Mouse (Mus musculus): Measurements from ENCODE around the gene Rnf130. TPM values are rescaled to one million over a fixed set of nuclear protein-coding genes. Genes with fewer than 3 reads are reported as not detected.

The Rnf130 gene
- polyA plus RNA-seq, 1 experiment from 2014 or later, result 80.0 TPM

DNA sequence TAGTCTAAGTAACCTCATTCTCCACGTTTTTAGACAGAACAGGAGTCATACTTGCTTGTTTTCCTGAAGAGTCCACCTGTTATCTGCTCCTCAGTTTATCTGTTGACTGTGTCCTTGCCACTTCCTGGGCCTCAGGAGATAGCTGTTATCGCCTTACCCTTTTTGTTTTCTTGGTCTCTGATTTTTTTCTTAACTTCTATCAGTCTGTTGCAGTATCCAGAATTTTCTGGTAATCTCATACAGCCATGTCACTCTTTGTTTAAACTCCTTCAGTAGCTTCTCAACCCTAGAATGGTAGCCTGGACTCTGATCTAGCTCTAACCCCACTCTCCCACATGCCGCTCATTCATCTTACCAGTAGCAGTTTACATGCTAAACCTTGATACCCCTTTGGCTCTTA, 10.6 kb downstream of the Rnf130 start:
- Histone ChIP-seq H3K27me3 (ENCODE audit: control insufficient read depth, insufficient read depth, low read length) (no peaks in the 10 kb centered on the region), H3K4me2 (ENCODE audit: low read depth) (no peak overlapping the region), H3K36me3 (ENCODE audit: control insufficient read depth, insufficient read depth, low read length) (no peaks in the 10 kb centered on the region), H3K4me3 (ENCODE audit: low read depth, low read length) (no peak overlapping the region), H3K4me1 (ENCODE audit: control insufficient read depth, insufficient read depth, low read length) (no peaks in the 10 kb centered on the region), H3K9ac (ENCODE audit: low read length) (no peak overlapping the region), H3K27ac (ENCODE audit: low read depth, low read length) (no peak overlapping the region), H3K9me3 (ENCODE audit: control insufficient read depth, low read length) (no peaks in the 10 kb centered on the region)
- DNase-seq (ENCODE audit: low spot score) (no peak), ATAC-seq (ENCODE audit: insufficient read depth, low FRiP score, low TSS enrichment) (no peak)
- 84% methylated on average over 3 of the region's 3 CpGs for WGBS

DNA sequence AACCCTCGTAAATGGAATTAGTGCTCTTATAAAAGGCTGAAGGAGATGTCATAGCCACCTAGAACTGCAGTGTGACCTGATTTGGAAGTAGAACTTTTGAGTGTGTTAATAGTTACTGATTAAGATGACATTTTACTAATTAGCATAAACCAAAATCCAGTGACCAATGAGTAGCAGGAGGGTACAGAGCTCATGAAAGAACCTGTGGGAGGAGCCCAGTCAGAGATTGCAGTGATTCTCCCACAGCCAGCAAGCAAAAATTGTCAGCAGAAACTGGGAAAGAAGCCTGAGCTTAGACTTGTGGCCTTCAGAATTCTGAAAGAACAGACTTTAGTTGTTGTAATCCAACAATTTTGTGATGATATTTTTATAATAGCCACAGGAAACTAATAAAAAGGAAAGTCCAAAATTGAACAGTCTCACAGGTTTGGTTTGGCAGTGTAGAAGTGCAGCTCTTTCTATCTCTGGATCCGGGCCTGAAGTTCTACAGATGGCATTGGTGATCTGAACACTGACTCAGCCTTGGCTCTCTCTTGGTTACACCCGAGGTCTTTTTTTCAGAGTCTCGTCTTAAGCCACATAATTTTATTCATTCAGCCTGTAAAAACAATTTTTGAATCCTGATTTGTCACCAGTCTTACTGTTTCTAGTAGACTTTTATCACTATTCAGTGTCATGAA, 11.8 kb downstream of the Rnf130 start:
- DNase-seq (ENCODE audit: low spot score) (no peak), ATAC-seq (ENCODE audit: insufficient read depth, low FRiP score, low TSS enrichment) (no peak)
- Histone ChIP-seq H3K9me3 (ENCODE audit: control insufficient read depth, low read length) (no peaks in the 10 kb centered on the region), H3K4me1 (ENCODE audit: control insufficient read depth, insufficient read depth, low read length) (no peaks in the 10 kb centered on the region), H3K36me3 (ENCODE audit: control insufficient read depth, insufficient read depth, low read length) (no peaks in the 10 kb centered on the region), H3K4me3 (ENCODE audit: low read depth, low read length) (no peak overlapping the region), H3K4me2 (ENCODE audit: low read depth) (no peak overlapping the region), H3K27me3 (ENCODE audit: control insufficient read depth, insufficient read depth, low read length) (no peaks in the 10 kb centered on the region), H3K27ac (ENCODE audit: low read depth, low read length) (no peak overlapping the region), H3K9ac (ENCODE audit: low read length) (no peak overlapping the region)
- WGBS, result 92% methylated on average over 4 of the region's 4 CpGs

DNA sequence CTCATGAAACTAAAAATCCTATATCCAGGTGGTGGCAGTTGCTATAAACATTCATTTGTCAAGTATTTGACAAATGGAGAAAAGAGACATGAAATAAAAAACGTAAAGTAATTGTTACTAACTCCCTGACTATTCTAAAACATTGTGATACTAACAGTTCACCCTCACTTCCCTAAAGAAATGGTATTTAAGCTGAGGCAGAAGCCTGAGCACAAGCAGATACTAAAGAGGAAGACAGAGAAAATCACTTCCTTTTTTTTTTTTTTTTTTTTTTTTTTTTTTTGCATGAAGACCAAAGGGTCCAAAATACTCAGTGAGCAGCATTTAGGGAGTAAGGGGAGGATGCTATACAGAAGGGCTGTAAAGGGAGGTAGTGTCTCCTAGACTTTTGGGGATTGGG, 13.6 kb downstream of the Rnf130 start:
- H3K36me3 ChIP-seq (ENCODE audit: control insufficient read depth, insufficient read depth, low read length), result no peaks in the 10 kb centered on the region
- H3K9me3 ChIP-seq (ENCODE audit: control insufficient read depth, low read length), result no peaks in the 10 kb centered on the region
- no peaks in the 10 kb centered on the region for H3K27me3 ChIP-seq (ENCODE audit: control insufficient read depth, insufficient read depth, low read length)
- H3K4me2 ChIP-seq (ENCODE audit: low read depth), result no peak overlapping the region
- H3K4me3 ChIP-seq (ENCODE audit: low read depth, low read length), result no peak overlapping the region
- DNase-seq (ENCODE audit: low spot score) (no peak), ATAC-seq (ENCODE audit: insufficient read depth, low FRiP score, low TSS enrichment) (no peak)
- H3K27ac ChIP-seq (ENCODE audit: low read depth, low read length), result no peak overlapping the region
- no peaks in the 10 kb centered on the region for H3K4me1 ChIP-seq (ENCODE audit: control insufficient read depth, insufficient read depth, low read length)
- WGBS, result 86% methylated on average over 1 of the region's 1 CpGs
- H3K9ac ChIP-seq (ENCODE audit: low read length), result no peak overlapping the region

DNA sequence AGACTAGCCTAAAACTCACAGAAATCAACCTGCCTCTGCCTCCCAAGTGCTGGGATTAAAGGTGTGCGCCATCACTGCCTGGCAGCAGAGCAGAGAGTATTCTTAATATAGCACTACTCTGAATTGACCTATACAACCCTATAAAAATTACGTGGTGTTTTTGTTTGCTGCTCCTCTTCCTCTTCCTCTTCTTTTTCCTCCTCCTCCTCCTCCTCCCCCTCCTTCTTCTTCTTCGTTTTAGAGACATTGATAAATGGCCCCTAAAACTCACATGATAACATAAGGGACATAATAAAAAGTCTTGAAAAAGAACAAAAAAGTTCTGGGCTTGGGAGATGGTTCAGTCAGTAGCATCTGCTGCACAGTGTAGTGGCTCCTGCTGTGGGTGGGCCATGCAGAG, 16.0 kb downstream of the Rnf130 start:
- Histone ChIP-seq H3K9ac (ENCODE audit: low read length) (no peak overlapping the region), H3K4me3 (ENCODE audit: low read depth, low read length) (no peak overlapping the region), H3K27ac (ENCODE audit: low read depth, low read length) (no peak overlapping the region), H3K4me2 (ENCODE audit: low read depth) (no peak overlapping the region), H3K27me3 (ENCODE audit: control insufficient read depth, insufficient read depth, low read length) (no peaks in the 10 kb centered on the region), H3K36me3 (ENCODE audit: control insufficient read depth, insufficient read depth, low read length) (no peaks in the 10 kb centered on the region), H3K4me1 (ENCODE audit: control insufficient read depth, insufficient read depth, low read length) (no peaks in the 10 kb centered on the region), H3K9me3 (ENCODE audit: control insufficient read depth, low read length) (no peaks in the 10 kb centered on the region)
- WGBS, result 89% methylated on average over 3 of the region's 3 CpGs
- no peak for ATAC-seq (ENCODE audit: insufficient read depth, low FRiP score, low TSS enrichment)
- DNase-seq (ENCODE audit: low spot score), result no peak

DNA sequence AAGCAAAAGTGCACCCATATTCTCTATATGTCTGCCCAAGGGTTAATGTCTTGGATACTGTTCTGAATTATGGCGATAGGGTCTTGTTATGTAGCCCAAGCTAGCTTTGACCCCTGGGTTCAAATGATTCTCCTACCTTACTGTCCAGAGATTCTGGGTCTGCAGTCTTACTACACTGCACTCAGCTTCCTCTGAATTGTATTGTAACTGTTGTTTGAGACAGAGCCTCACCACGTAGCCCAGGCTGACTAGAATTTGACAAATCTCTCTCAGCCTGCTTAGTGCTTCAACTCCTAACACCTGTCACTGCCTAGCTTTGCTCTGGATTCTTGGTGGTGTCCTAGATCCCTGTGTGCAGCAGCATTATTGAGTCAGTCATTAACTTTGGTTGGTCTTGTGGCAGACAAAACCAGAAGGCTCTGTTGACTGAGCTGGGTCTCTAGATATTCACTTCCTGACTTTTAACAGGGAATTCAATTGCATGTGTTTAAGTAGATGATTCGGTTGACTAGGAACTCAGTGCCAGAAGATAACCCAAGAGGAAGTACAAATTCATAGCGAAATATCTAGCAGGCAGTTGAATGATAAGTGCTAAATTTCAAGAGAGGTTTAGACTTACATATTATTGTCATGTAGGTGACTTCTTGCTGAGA, 17.3 kb downstream of the Rnf130 start:
- Histone ChIP-seq H3K4me2 (ENCODE audit: low read depth) (no peak overlapping the region), H3K9me3 (ENCODE audit: control insufficient read depth, low read length) (no peaks in the 10 kb centered on the region), H3K9ac (ENCODE audit: low read length) (no peak overlapping the region), H3K36me3 (ENCODE audit: control insufficient read depth, insufficient read depth, low read length) (no peaks in the 10 kb centered on the region), H3K27me3 (ENCODE audit: control insufficient read depth, insufficient read depth, low read length) (no peaks in the 10 kb centered on the region), H3K27ac (ENCODE audit: low read depth, low read length) (no peak overlapping the region), H3K4me1 (ENCODE audit: control insufficient read depth, insufficient read depth, low read length) (no peaks in the 10 kb centered on the region), H3K4me3 (ENCODE audit: low read depth, low read length) (no peak overlapping the region)
- no peak for ATAC-seq (ENCODE audit: insufficient read depth, low FRiP score, low TSS enrichment)
- DNase-seq (ENCODE audit: low spot score), result no peak
- WGBS, result 88% methylated on average over 4 of the region's 4 CpGs

DNA sequence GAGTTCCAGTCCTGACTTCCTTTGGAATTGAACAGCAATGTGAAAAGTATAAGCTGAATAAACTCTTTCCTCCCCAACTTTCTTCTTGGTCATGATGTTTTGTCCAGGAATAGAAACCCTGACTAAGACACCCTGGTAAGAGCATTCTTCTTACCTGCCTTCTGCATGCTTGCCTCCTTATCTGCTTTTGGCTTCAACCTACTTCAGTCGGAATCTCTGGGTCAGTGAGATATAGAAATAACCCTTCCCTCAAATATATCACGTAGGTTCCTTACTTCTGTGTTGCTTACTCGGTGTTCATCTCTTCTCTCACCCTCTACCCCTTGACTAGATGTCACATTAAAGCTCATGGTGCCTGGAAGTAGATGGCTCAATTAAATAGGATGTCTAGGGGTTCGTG, 19.3 kb downstream of the Rnf130 start:
- H3K36me3 ChIP-seq (ENCODE audit: control insufficient read depth, insufficient read depth, low read length), result no peaks in the 10 kb centered on the region
- no peaks in the 10 kb centered on the region for H3K9me3 ChIP-seq (ENCODE audit: control insufficient read depth, low read length)
- H3K9ac ChIP-seq (ENCODE audit: low read length), result no peak overlapping the region
- peaks cover 3% of the 10 kb centered on the region; the same call in 1 of the 2 replicates for H3K4me1 ChIP-seq (ENCODE audit: control insufficient read depth, insufficient read depth, low read length)
- DNase-seq (ENCODE audit: low spot score), result no peak
- H3K27ac ChIP-seq (ENCODE audit: low read depth, low read length), result no peak overlapping the region
- no peaks in the 10 kb centered on the region for H3K27me3 ChIP-seq (ENCODE audit: control insufficient read depth, insufficient read depth, low read length)
- 89% methylated on average over 4 of the region's 4 CpGs for WGBS
- ATAC-seq (ENCODE audit: insufficient read depth, low FRiP score, low TSS enrichment), result no peak
- H3K4me2 ChIP-seq (ENCODE audit: low read depth), result no peak overlapping the region
- H3K4me3 ChIP-seq (ENCODE audit: low read depth, low read length), result no peak overlapping the region

DNA sequence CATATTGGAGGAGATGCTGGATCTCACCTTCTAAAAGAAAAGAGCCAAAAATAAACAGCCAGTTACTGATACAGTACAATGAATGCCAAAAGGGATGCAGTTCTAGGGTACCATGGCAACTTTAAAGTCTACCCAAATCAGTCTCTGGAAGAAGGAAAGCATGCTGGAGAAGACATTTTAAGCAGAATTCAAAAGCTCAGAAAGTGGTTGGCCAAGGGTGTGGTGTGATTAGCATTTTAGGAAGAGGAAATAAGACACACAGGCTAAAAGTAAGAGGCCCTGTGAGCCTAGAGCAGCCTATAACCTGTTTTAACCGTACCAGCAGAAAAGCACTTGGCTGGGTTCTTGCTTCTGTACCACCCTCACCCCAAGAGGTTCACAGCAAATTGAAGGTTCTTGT, 22.5 kb downstream of the Rnf130 start:
- Histone ChIP-seq H3K36me3 (ENCODE audit: control insufficient read depth, insufficient read depth, low read length) (no peaks in the 10 kb centered on the region), H3K27ac (ENCODE audit: low read depth, low read length) (no peak overlapping the region), H3K27me3 (ENCODE audit: control insufficient read depth, insufficient read depth, low read length) (no peaks in the 10 kb centered on the region), H3K9ac (ENCODE audit: low read length) (no peak overlapping the region), H3K4me3 (ENCODE audit: low read depth, low read length) (no peak overlapping the region), H3K9me3 (ENCODE audit: control insufficient read depth, low read length) (no peaks in the 10 kb centered on the region), H3K4me2 (ENCODE audit: low read depth) (no peak overlapping the region), H3K4me1 (ENCODE audit: control insufficient read depth, insufficient read depth, low read length) (peaks cover 3% of the 10 kb centered on the region; the same call in 1 of the 2 replicates)
- no peak for DNase-seq (ENCODE audit: low spot score)
- WGBS, result 94% methylated on average over 1 of the region's 1 CpGs
- ATAC-seq (ENCODE audit: insufficient read depth, low FRiP score, low TSS enrichment), result no peak

DNA sequence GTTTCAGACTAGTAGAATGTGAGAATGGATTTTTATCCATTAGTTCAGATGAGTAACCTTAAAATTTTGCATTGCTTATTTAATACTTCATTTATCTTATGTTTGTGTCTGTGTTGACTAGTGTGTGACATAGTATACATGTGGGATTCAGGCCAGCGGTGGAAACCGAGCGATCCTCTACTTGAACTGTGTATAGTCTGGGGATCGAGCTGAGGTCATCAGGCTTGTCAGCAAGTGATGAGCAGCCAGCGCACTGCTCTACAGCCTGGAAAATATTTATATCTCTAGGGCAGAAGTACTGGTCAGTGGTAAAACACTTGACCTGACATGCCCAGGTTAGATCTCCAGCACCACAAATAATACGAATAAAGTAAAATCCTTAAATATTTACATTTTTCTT, 23.0 kb downstream of the Rnf130 start:
- Histone ChIP-seq H3K9me3 (ENCODE audit: control insufficient read depth, low read length) (no peaks in the 10 kb centered on the region), H3K4me3 (ENCODE audit: low read depth, low read length) (no peak overlapping the region), H3K36me3 (ENCODE audit: control insufficient read depth, insufficient read depth, low read length) (no peaks in the 10 kb centered on the region), H3K4me1 (ENCODE audit: control insufficient read depth, insufficient read depth, low read length) (peaks cover 3% of the 10 kb centered on the region; the same call in 1 of the 2 replicates), H3K9ac (ENCODE audit: low read length) (no peak overlapping the region), H3K4me2 (ENCODE audit: low read depth) (no peak overlapping the region), H3K27ac (ENCODE audit: low read depth, low read length) (no peak overlapping the region), H3K27me3 (ENCODE audit: control insufficient read depth, insufficient read depth, low read length) (no peaks in the 10 kb centered on the region)
- WGBS, result 73% methylated on average over 6 of the region's 6 CpGs
- no peak for ATAC-seq (ENCODE audit: insufficient read depth, low FRiP score, low TSS enrichment)
- DNase-seq (ENCODE audit: low spot score), result no peak

DNA sequence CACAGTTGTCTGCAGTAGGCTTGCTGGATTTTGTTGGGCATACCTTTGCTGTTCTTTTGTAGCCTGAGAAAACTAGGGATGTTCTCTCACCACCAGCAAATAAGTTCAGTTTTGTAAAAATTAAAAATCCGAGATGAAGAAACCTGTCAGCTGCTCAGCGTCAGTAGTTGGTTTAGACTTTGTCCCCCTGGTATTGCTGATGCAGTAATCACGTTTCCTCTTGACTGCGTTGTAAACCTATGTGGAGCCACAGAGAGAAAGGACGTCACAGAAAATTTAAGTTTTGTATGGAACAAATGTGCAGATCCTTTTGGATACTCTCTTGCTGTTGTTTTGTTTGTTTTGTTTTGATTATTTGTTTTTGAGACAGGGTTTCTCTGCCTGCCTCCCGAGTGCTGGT, 25.2 kb downstream of the Rnf130 start:
- no peak overlapping the region for H3K27ac ChIP-seq (ENCODE audit: low read depth, low read length)
- H3K4me1 ChIP-seq (ENCODE audit: control insufficient read depth, insufficient read depth, low read length), result peaks cover 3% of the 10 kb centered on the region; the same call in 1 of the 2 replicates
- H3K4me2 ChIP-seq (ENCODE audit: low read depth), result no peak overlapping the region
- DNase-seq (ENCODE audit: low spot score) (no peak), ATAC-seq (ENCODE audit: insufficient read depth, low FRiP score, low TSS enrichment) (no peak)
- H3K36me3 ChIP-seq (ENCODE audit: control insufficient read depth, insufficient read depth, low read length), result no peaks in the 10 kb centered on the region
- H3K9ac ChIP-seq (ENCODE audit: low read length), result no peak overlapping the region
- H3K9me3 ChIP-seq (ENCODE audit: control insufficient read depth, low read length), result no peaks in the 10 kb centered on the region
- 88% methylated on average over 6 of the region's 6 CpGs for WGBS
- H3K4me3 ChIP-seq (ENCODE audit: low read depth, low read length), result no peak overlapping the region
- H3K27me3 ChIP-seq (ENCODE audit: control insufficient read depth, insufficient read depth, low read length), result no peaks in the 10 kb centered on the region

All from neural tube, embryonic 11.5 days (tissue).